Mouse (Mus musculus): ENCODE results near the gene Zc4h2. TPM values are rescaled to one million over a fixed set of nuclear protein-coding genes. Genes with fewer than 3 reads are reported as not detected.

The Zc4h2 gene
- polyA plus RNA-seq (2014; fragmentation: Nextera tagmentation; extraction: Ambion mirVana) = 20.2 and 23.4 TPM in 2 replicates

- Histone ChIP-seq H3K4me1 (replicated peaks; ENCODE audit: control insufficient read depth, insufficient read depth, low read length) (no peaks in the 10 kb centered on the region), H3K9ac (ENCODE audit: low read length) (peak within 1 kb of the TSS; percentile 35), H3K27me3 (replicated peaks; ENCODE audit: control insufficient read depth, insufficient read depth, low read length) (no peaks in the 10 kb centered on the region), H3K4me2 (ENCODE audit: low read length) (peak within 1 kb of the TSS; percentile 49), H3K27ac (ENCODE audit: low read depth) (no peak within 1 kb of the TSS), H3K4me3 (ENCODE audit: low read depth, low read length) (peak within 1 kb of the TSS; percentile 46), H3K36me3 (ENCODE audit: control insufficient read depth, insufficient read depth, low read length) (no peaks in the 10 kb centered on the region), H3K9me3 (ENCODE audit: control insufficient read depth, low read length) (no peaks in the 10 kb centered on the region)
- ATAC-seq (replicated peaks; ENCODE audit: low FRiP score, low TSS enrichment, low read depth) = peak; percentile 96
- 15% methylated on average over 7 of the region's 7 CpGs for WGBS
- DNase-seq (ENCODE audit: low spot score) = peak; percentile 65
Observed at GRCm38 (mm10) chrX:95657804-95658599, at the start of gene Zc4h2. Gene Zc4h2 (minus strand): TSS chrX:95658509.

- H3K36me3 ChIP-seq (ENCODE audit: control insufficient read depth, insufficient read depth, low read length) = no peaks in the 10 kb centered on the region
- H3K27me3 ChIP-seq (replicated peaks; ENCODE audit: control insufficient read depth, insufficient read depth, low read length) = no peaks in the 10 kb centered on the region
- no peak for DNase-seq (ENCODE audit: low spot score)
- WGBS = 74% methylated on average over 1 of the region's 1 CpGs
- no peak overlapping the region for H3K9ac ChIP-seq (ENCODE audit: low read length)
- ATAC-seq (replicated peaks; ENCODE audit: low FRiP score, low TSS enrichment, low read depth) = no peak
- H3K27ac ChIP-seq (ENCODE audit: low read depth) = no peak overlapping the region
- no peaks in the 10 kb centered on the region for H3K9me3 ChIP-seq (ENCODE audit: control insufficient read depth, low read length)
- H3K4me2 ChIP-seq (ENCODE audit: low read length) = no peak overlapping the region
- no peaks in the 10 kb centered on the region for H3K4me1 ChIP-seq (replicated peaks; ENCODE audit: control insufficient read depth, insufficient read depth, low read length)
- no peak overlapping the region for H3K4me3 ChIP-seq (ENCODE audit: low read depth, low read length)
Observed at GRCm38 (mm10) chrX:95687119-95687518, 28.8 kb upstream of the Zc4h2 start.

- H3K4me3 ChIP-seq (ENCODE audit: low read depth, low read length) = no peak overlapping the region
- H3K4me1 ChIP-seq (replicated peaks; ENCODE audit: control insufficient read depth, insufficient read depth, low read length) = no peaks in the 10 kb centered on the region
- DNase-seq (ENCODE audit: low spot score) (no peak), ATAC-seq (replicated peaks; ENCODE audit: low FRiP score, low TSS enrichment, low read depth) (no peak)
- H3K4me2 ChIP-seq (ENCODE audit: low read length) = no peak overlapping the region
- no peaks in the 10 kb centered on the region for H3K27me3 ChIP-seq (replicated peaks; ENCODE audit: control insufficient read depth, insufficient read depth, low read length)
- no peaks in the 10 kb centered on the region for H3K9me3 ChIP-seq (ENCODE audit: control insufficient read depth, low read length)
- WGBS = 67% methylated on average over 1 of the region's 1 CpGs
- H3K9ac ChIP-seq (ENCODE audit: low read length) = no peak overlapping the region
- H3K27ac ChIP-seq (ENCODE audit: low read depth) = no peak overlapping the region
- no peaks in the 10 kb centered on the region for H3K36me3 ChIP-seq (ENCODE audit: control insufficient read depth, insufficient read depth, low read length)
Observed at GRCm38 (mm10) chrX:95682206-95682605, 23.9 kb upstream of the Zc4h2 start.

- H3K9ac ChIP-seq (ENCODE audit: low read length) = peak overlapping the region; percentile 35
- H3K4me3 ChIP-seq (ENCODE audit: low read depth, low read length) = peak overlapping the region; percentile 46
- H3K36me3 ChIP-seq (ENCODE audit: control insufficient read depth, insufficient read depth, low read length) = no peaks in the 10 kb centered on the region
- no peaks in the 10 kb centered on the region for H3K9me3 ChIP-seq (ENCODE audit: control insufficient read depth, low read length)
- H3K27ac ChIP-seq (ENCODE audit: low read depth) = no peak overlapping the region
- H3K4me1 ChIP-seq (replicated peaks; ENCODE audit: control insufficient read depth, insufficient read depth, low read length) = no peaks in the 10 kb centered on the region
- no peaks in the 10 kb centered on the region for H3K27me3 ChIP-seq (replicated peaks; ENCODE audit: control insufficient read depth, insufficient read depth, low read length)
- DNase-seq (ENCODE audit: low spot score) (peak; percentile 54), ATAC-seq (replicated peaks; ENCODE audit: low FRiP score, low TSS enrichment, low read depth) (peak; percentile 47)
- H3K4me2 ChIP-seq (ENCODE audit: low read length) = peak overlapping the region; percentile 49
- 19% methylated on average over 12 of the region's 12 CpGs for WGBS
Observed at GRCm38 (mm10) chrX:95658600-95659084, 333 bp upstream of the Zc4h2 start.

GRCm38 (mm10) chrX:95600609-95601008 is 57.7 kb downstream of the Zc4h2 start:
- Histone ChIP-seq H3K9me3 (ENCODE audit: control insufficient read depth, low read length) (no peaks in the 10 kb centered on the region), H3K36me3 (ENCODE audit: control insufficient read depth, insufficient read depth, low read length) (no peaks in the 10 kb centered on the region), H3K9ac (ENCODE audit: low read length) (no peak overlapping the region), H3K4me2 (ENCODE audit: low read length) (no peak overlapping the region), H3K27ac (ENCODE audit: low read depth) (no peak overlapping the region), H3K4me1 (replicated peaks; ENCODE audit: control insufficient read depth, insufficient read depth, low read length) (no peaks in the 10 kb centered on the region), H3K27me3 (replicated peaks; ENCODE audit: control insufficient read depth, insufficient read depth, low read length) (no peaks in the 10 kb centered on the region), H3K4me3 (ENCODE audit: low read depth, low read length) (no peak overlapping the region)
- WGBS = 31% methylated on average over 5 of the region's 5 CpGs
- ATAC-seq (replicated peaks; ENCODE audit: low FRiP score, low TSS enrichment, low read depth) (peak; percentile 47; the same call in 1 of the 2 replicates), DNase-seq (ENCODE audit: low spot score) (no peak)

Other genes with a start within 250 kb of the Zc4h2 start
- 10.8 and 12.6 TPM in 2 replicates for gene Amer1, start 213.6 kb downstream of the Zc4h2 start, polyA plus RNA-seq (2014; fragmentation: Nextera tagmentation; extraction: Ambion mirVana)
- not detected in 2 replicates for gene Asb12, start 100.5 kb downstream of the Zc4h2 start, polyA plus RNA-seq (2014; fragmentation: Nextera tagmentation; extraction: Ambion mirVana)
- not detected in 2 replicates for gene Pfn5, start 100.4 kb downstream of the Zc4h2 start, polyA plus RNA-seq (2014; fragmentation: Nextera tagmentation; extraction: Ambion mirVana)
- 3.0 and 4.3 TPM in 2 replicates for gene Zc3h12b, start 53.2 kb upstream of the Zc4h2 start, polyA plus RNA-seq (2014; fragmentation: Nextera tagmentation; extraction: Ambion mirVana)

Measured in intestine, embryonic 14.5 days (tissue).